Mouse (Mus musculus) liver, embryonic 18 days (tissue): ENCODE data around the gene Gm20825. TPM values are rescaled to one million over a fixed set of nuclear protein-coding genes. Genes with fewer than 3 reads are reported as not detected.

Experiments
- polyA plus RNA-seq: library from polyadenylated mRNA; depleted of rRNA; stranded (reverse); fragments of >200 nt; gene quantifications from 2 replicates; pipeline ENCODE4 v1.2.3, GENCODE M21; 2012; rRNA removed

Gene Gm20825
- not detected in 2 replicates for polyA plus RNA-seq

GRCm38 (mm10) chrY:8071407-8071806 is at the start of gene Gm20825:
Gene Gm20825, minus strand, starts transcription at chrY:8071507.

Other genes starting within 250 kb of the Gm20825 start
- gene Gm29049, start 74.3 kb downstream of the Gm20825 start, polyA plus RNA-seq = not detected in 2 replicates
- not detected in 2 replicates for gene Gm20824, start 186.4 kb upstream of the Gm20825 start, polyA plus RNA-seq